Mouse (Mus musculus) left cerebral cortex, adult 9 months (tissue): ENCODE data around the gene Rbm14.
"Not testable (repeated sequence)": the region's sequence is repeated elsewhere in the genome, so short reads cannot be mapped to it uniquely, and the experiment has no call there.

ENCODE experiments used
- DNase-seq, 2 experiments: peaks; one replicate each; pipeline ENCODE4 v3.0.0; 2022; ENCODE audit warnings: low spot score in 2 of 2

Gene Rbm14

GRCm38 (mm10) chr19:4813015-4813414 lies 1.6 kb upstream of the Rbm14 start:
- DNase-seq: no peak

- DNase-seq: not testable (repeated sequence)
Observed at GRCm38 (mm10) chr19:4812334-4812949, 1.0 kb upstream of the Rbm14 start.

- DNase-seq: no peak
Observed at GRCm38 (mm10) chr19:4811909-4812242, 442 bp upstream of the Rbm14 start.

- DNase-seq: no peak
Observed at GRCm38 (mm10) chr19:4810746-4811062, 730 bp downstream of the Rbm14 start.

GRCm38 (mm10) chr19:4810309-4810708 lies 1.1 kb downstream of the Rbm14 start:
- DNase-seq: no peak

- DNase-seq: no peak
Observed at GRCm38 (mm10) chr19:4803283-4803682, 8.2 kb downstream of the Rbm14 start.

- DNase-seq: no peak
Observed at GRCm38 (mm10) chr19:4802691-4803091, 8.7 kb downstream of the Rbm14 start.

GRCm38 (mm10) chr19:4799083-4799482 lies 12.4 kb downstream of the Rbm14 start:
- DNase-seq: no peak

- DNase-seq: no peak
Observed at GRCm38 (mm10) chr19:4797846-4798245, 13.6 kb downstream of the Rbm14 start.

- DNase-seq: no peak
Observed at GRCm38 (mm10) chr19:4795929-4796328, 15.5 kb downstream of the Rbm14 start.

GRCm38 (mm10) chr19:4793831-4794422 lies 17.5 kb downstream of the Rbm14 start, which contains the start of gene Rbm4:
Gene Rbm4, minus strand, starts transcription at chr19:4793901.
- DNase-seq: peak; percentile 98 to 100

GRCm38 (mm10) chr19:4793281-4793830 lies 18.1 kb downstream of the Rbm14 start:
- no peak for DNase-seq

- DNase-seq: no peak
Observed at GRCm38 (mm10) chr19:4786313-4786712, 25.1 kb downstream of the Rbm14 start.

- no peak for DNase-seq
Observed at GRCm38 (mm10) chr19:4785206-4785605, 26.2 kb downstream of the Rbm14 start.

- no peak for DNase-seq
Observed at GRCm38 (mm10) chr19:4782891-4783290, 28.5 kb downstream of the Rbm14 start.

GRCm38 (mm10) chr19:4772785-4773184 lies 38.6 kb downstream of the Rbm14 start:
- no peak for DNase-seq

GRCm38 (mm10) chr19:4767507-4768148 lies 43.8 kb downstream of the Rbm14 start:
- DNase-seq: no peak

- no peak for DNase-seq
Observed at GRCm38 (mm10) chr19:4762876-4763275, 48.6 kb downstream of the Rbm14 start.

- not testable (repeated sequence) for DNase-seq
Observed at GRCm38 (mm10) chr19:4760544-4760943, 50.9 kb downstream of the Rbm14 start.

GRCm38 (mm10) chr19:4756921-4757320 lies 54.5 kb downstream of the Rbm14 start:
- no peak for DNase-seq

- DNase-seq: peak; percentile 93 to 96
Observed at GRCm38 (mm10) chr19:4756193-4756911, 55.1 kb downstream of the Rbm14 start, which contains the start of gene Rbm4b. Gene Rbm4b, plus strand, starts transcription at chr19:4756497.

GRCm38 (mm10) chr19:4755565-4756192 lies 55.8 kb downstream of the Rbm14 start:
- peak; percentile 76 to 94 for DNase-seq
